Mouse (Mus musculus) gastrocnemius, postnatal 4 days (tissue): ENCODE measurements at regions not wholly inside any gene's neighbourhood (a gene's known extent, or its start where the extent isn't known, plus 50 kb on each side); places are given as distances from the start of the nearest gene placed in this dataset.

Experiments
- DNase-seq, 2 experiments: peaks; one replicate each; pipeline ENCODE4 v3.0.0; 2021 to 2022; ENCODE audit warnings: low spot score in 2 of 2, mixed read lengths in 2 of 2

DNA sequence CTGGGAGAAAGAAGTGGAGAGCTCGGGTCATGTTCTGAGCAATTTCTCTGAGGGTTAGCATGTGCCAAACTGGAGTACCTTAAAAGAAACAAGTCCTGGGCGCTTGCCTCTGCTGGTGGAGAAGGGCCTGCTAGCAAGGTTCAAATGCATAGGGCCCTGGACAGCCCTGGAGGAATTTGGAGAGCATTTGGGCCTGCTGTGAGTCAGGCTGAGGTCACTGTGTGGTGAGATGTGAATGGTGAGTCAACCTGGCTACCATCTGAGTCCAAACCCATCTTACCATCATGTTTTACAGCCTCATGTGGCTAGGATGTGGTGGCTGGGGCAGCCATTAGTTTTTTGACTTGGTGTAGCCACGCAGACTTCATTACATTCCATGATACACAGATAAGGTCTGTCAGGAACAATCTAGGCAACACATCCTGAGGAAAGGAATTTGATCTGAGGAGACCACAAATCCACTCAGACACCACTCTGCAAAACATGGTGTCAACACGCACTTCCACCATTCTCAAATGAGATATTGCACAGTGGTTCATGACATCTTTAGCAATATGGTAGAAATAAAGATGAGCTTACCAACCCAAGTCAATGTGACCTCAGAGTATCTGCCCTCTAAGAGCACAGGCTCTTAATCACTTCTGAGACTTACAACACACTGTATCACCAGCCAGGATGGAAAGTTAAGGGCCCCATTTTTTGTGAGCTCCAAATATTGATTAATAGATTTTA is 83.1 kb downstream of the Thbs2 start:
- DNase-seq: no peak

DNA sequence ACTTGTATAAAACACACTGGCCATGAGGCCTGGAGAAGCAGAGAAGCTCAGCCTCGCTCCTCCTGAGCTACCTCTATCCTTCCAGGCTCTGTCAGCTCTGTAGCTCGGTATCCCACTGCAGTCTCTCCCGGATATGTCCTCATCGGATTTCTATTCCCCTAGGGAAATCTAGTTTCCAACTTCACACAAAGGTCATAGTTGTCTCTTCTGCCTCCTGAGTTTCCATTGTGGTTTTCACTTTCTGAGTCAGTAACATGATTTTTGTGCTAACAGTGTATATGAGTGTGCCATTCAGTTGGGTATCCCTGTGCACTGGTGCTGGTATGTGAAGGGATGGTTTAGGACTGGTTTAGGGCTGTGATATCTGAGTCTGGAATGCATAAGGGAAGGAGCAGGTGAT is 85.2 kb downstream of the Thbs2 start:
- DNase-seq: no peak

DNA sequence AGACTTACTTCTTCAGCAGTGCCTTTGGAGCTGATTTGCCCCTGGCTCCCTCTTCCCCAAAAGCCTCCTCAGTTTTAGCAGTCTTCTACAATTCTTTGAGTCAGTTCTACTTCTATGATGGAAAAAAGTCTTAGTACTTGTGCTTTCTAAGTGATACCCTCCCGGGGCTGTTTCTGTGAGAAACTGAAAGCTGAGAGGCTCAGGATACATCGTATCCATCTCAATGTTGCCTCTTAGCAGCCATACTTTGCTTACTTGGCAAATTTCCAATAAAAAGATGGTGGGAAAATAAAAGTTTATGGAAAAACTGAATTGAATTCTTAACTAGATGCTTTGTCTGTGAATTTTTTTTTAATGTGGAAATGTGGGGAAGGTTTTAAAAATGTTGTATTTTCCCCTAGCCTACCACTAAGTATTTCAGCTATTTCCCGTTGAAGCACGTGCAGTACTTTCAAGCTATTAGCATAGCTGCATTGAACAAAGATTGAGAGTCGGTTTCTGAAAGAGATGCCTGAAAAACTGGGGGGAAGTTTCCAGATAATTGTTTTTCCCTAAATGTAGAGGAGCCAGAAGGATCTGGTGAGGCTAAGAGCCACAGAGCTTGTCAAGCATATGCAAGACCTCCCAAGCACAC is 87.6 kb downstream of the Thbs2 start:
- no peak for DNase-seq

DNA sequence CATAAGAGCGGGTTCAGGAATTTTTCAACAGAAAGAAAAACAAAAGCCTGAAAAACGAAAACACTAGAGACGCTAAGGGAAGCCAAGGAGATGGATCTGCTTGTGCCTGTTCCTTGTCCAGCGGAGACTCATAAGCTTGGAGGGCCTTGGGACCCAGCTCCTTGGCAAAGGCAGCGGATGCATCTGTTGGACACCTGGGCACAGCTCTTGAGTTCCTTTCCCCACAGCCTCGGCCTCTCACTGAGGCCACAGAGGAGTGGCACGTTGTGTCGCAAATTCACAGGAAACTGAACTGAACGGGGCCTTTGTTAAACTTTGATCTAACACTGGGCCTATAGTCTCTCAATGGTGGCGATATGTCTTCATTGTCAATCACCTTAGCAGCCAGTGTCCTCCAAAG is 94.4 kb downstream of the Thbs2 start:
- no peak for DNase-seq

DNA sequence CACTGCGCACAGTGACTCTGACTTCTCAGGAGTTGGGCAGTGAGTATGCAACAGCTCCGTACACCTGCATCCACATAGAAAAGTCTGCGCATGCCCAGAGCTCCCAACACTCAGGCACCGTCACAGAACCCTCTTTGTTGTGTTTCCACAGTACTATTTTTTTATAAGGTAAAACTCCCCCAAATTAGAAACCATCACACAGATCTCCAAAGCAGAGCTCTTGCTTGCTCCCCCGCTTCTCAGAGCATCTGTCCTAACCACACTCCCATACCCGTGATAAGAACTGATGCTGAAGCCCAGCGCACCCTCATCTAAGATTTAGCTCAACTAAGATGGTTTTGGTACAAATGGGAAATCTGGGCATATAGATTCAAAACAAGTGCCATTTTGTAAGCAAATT is 97.6 kb downstream of the Thbs2 start:
- no peak for DNase-seq

DNA sequence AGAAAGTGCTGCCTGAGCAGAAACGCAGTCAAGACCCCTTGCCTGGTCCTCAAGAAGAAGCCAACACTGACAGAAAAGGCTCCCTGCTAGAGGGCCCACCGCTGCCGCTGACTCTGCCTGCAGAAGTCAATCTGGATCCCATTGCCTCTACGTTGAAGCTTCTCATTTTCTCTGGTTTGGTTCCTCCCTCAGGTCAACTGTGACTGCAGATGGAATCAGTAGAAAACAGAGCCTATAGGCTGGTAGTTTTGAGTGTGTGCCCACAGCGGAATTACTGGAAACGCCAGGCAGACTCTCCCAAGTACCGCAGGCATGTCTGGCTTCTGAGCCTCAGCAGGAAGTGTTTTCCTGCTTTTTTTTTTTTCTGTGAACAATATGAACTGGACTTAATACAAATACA is 98.5 kb downstream of the Thbs2 start:
- DNase-seq: no peak

DNA sequence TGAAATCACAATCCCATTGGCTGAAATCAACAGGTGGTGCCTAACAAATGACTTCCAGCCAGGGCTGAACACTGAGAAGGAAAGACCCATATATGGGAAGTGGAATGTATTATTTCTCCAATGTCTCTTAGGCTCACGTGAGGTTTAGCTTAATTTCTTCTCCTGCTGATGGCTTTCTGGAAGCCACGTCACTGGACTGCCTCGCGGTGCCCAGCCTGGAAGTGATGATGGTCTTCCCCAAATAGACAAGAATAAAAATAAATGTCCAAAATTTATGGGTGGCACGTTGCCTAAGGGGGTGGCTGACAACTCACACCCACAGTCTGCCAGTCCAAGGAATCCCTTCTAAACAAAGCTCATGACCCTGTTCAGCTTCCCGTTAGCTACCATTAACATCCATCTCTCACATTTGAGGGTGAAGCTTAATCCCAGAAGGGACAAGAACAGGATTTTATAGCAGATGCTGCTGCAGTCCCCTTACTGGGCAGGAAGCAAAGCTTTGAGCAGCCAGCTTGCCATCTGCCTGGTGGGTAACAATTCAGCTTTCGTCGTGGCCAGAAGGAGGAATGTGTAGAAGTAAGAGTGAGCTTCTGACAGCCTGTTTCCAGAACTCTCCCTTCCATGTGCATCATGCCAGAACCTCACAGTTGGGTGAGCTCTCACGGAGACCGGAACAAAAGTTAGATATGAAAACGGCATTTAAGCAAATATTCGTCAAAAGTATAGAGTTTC is 105.8 kb downstream of the Thbs2 start:
- no peak for DNase-seq

DNA sequence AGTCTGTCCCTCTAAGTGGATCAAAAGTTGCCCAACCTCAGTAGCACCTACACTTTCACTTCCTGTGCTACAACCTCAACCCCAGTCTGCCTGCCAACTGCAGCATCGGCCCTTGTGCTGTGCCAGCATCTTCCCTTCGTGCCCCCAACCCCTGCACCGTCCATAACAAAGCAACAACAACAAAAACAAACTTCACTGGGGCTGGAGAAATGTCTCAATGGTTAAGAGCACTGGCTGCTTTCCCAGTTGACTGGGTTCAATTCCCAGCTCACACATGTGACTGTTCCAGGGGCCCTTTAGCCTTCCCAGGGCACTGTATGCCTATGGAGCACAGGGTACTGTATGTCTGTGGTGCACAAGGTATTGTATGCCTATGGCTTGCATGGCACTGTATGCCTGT is 114.4 kb downstream of the Thbs2 start:
- DNase-seq: no peak

DNA sequence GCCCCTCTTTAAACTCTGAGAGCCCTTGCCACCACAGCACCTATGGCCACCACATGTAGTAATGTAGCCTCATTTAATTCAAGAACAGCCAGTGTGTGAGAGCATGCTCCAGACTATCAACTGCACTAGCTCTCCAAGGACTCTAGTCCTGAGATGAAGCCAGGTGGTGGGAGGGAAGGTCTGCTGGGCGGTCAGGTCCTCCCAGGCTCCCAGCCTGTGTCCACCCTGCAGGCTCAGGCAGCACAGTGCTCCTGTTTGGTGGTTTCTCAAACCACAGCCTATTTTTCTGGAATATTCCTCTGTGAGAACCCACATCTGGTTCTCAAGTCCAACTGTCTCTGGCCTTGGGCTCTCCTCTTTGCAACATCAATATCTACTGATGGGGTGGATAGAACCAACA is 115.3 kb downstream of the Thbs2 start:
- DNase-seq: no peak

DNA sequence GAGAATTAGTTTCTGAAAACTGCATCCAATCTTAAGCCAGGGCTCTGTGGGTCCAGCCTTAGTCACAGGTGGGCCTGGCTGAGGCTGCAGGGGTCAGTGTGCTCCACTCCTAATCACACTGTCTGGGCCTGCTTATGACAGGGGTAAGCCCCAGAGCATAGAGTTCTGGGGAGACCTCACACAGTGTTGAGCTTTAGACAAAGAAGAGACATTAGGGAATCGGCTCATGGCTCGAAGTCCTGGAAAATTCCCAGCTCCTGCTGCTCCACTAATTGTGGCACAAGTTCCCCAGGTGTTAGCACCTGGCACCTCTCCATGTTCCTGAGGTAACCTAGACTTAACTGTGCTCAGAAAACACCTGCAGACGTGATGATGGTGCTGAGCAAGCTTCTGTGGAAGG is 115.8 kb downstream of the Thbs2 start:
- no peak for DNase-seq

DNA sequence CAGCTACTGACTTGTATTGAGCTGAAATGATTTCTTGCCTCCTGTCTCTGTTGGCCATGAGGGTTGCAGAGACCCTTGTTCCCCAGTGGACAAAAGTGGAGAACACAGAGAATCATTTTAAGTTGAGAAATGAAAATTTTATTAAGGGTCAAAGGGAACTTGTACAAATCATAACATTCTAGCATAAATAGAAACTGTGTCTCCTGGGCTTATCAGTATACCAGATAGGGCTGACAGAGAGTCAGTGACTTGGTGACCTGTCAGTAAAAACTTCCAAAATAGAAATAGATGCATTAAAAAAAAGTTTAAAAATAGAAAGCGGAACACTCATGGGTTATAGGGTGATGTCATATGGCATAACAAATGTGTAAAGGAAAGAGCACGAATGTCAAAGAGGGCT is 117.9 kb downstream of the Thbs2 start:
- DNase-seq: no peak

DNA sequence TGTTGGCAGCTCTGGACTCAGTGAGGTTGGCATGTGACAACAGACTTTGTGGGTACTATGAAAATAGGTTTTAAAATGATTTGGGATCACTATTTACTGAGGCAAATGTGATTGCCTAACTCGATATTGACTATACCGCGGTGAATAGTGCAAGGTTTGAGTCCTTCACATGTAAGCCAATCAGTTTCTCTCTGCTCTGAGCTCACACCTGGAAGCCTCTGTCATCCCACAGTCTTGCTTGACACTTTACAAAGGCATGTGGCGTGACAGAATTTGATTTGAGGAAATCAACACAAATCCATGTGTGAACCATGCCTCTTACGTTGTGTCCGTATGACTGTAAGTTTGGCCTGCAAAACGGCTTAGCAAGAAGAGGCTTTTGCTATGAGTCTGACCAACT is 122.9 kb downstream of the Thbs2 start:
- no peak for DNase-seq

DNA sequence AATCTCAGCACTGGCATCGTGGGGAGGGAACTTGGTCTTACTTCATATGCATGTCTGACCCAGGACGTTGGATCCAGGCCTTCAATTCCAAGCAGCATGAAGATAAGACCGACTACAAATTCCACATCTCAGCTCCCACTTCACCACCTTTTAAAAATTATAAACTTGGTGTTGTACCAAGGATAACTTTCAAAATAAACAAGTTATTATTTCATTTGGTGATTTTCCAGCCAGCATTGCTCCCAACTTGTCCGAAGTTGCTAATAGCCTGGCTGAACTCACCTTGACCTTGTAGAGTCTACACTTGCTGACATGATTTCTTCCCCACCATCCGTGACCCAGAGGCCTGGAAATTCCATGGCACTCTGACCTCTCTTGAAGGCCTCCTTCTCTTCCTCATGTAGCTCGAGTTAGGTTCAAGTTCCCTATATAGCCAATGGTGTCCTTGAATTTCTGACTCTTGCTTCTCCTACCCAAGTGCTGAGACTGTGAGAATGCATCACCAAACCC is 123.7 kb downstream of the Thbs2 start:
- DNase-seq: no peak

DNA sequence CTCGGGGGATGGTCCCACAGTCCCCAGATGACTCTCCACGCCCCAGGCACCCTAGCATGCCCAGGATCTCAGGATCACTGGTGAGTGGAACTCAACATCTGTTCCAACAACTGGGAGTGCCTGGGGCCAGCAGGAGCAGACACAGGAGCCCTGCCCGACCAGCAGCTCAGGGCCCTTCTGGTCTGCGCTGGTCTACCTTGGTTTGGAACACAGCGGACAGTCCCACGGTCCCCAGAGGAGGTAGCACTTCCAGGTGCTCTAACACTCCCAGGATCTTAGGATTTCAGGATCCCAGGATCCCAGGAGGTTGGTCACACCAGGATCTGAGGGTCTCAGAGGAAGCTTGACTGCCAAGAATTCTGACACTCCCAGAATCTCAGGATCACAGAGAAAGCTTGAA is 131.8 kb downstream of the Thbs2 start:
- DNase-seq: no peak

DNA sequence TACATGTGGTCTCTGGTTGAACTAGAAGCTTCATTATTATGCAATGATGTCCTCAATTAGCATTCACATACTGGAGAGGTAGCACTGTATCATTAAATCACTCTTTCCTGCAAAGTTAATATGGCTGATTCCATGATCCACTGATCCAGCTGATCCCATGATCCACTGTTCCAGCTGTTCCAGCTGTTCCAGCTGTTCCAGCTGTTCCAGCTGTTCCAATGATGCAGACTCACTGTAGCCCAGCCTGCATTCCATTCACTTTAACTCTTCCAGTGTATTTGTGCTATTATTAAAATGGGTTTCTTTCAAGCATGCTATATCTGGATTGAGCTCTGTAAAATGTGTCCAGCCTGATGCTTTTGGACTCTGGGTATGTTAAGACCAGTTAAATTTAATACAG is 136.8 kb downstream of the Thbs2 start:
- DNase-seq: no peak

DNA sequence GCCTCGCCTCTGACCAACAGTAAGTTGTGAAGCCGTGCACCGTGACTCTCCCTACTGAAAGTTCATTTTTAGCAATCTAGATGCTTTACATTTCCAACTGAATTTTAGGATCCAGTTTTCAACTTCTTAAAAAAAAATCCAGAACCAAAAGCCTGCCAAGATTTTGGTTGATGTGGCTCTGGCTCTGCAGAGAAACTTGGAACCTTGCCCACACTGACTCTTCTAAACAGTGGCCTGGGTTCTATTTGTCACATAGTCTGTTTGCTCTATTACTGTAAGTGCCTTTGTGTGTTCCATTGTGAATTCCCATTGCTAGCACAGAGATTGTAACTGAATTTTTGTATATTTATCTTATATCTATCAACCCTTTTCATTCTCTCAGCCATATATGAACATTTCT is 140.8 kb downstream of the Thbs2 start:
- DNase-seq: no peak

DNA sequence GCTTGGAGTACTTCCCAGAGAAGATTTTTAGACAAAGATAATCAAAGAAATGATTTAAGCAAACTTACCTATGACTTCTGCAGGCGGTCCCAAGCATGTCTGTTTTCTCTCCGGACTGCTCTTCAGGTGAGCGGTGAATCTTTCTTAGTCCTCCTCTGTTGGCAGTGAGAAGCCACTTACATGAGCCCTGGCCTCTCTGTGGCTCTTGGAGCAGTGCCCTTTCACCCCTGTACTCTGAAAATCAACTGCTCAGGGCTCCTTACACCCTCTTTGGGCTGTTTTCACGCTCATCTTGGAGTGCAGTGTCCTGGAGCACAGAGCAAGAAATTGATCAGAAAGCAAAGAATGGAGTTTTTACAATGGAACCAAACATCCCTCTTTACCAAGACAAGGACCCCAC is 142.0 kb downstream of the Thbs2 start:
- DNase-seq: no peak

DNA sequence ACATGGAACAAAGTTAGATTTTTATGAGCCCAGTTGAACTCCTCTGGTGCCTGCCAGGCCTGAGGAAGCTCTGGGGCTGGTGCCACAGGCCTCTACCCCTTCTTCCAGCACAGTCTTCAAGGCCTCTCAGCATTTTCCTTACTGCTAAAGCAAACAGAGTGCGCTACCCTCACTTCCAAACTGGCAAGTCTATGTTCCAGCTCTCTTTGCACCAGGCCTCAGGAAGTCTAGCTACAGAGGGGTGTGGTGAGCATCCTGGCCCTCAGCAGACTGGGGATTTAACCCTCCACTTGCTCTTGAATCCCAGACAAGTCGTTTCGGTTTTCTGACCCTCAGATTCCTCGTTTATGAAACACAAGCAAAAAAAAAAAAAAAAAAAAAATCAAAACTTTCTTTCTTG is 142.4 kb downstream of the Thbs2 start:
- no peak for DNase-seq

DNA sequence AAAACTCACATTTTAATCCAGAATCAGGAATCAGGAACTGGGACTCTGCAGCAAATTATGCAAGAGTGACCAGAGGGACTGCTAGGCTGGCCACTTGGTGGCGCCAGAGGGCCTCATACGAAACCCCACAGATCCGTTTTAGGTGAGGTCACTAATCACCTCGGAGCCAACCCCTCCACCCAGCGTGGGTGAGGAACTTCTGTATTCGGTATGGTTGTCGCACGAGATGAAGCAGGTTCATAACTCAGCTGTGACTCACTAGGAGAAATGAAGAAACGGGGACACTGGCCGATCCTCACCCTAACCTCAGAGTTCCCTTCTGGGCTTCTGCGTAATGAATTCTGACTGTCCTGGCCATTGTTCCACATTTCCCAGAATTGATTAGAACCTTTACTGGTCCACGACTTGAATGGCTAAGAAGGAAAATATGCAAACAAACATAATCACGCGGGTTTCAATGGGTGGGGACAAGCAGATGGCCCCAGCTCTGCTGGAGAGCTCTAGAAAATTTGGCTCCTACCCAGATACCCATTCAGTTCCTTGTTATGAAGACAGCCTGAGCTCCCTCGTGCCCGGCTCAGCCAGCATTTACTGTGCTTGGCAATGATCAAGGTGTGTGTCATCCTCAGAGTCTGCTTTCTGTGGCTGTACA is 148.1 kb downstream of the Thbs2 start:
- peak; percentile 71 to 88 for DNase-seq

DNA sequence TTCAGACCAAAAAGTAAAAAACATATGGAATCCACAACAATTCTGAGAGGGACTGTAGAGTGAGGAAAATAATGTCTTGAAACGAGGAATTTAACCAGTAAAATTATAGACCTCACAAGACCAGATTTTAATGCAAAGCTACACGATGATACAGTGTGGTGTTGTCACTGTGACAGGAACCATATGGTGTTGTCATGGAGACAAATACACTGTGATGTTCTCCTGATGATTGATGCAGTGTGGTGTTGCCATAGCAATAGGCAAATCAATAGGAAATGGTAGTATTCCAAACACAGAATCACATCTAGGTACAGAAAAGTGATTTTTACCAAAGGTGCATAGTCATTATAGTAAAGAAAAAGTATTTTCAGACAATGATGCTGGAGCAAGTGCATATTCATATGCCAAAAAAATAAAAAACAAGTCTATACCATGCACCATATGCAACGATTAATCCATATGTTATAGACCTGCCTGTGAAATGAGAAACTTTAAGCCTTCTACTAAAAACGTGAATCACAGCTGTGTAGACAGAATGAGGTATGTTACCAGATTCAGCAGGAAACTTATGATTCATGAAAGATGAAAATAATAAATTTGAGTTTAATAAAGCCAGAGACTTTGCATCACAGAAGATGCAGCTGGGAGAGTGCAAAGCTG is 149.6 kb downstream of the Thbs2 start:
- DNase-seq: no peak

DNA sequence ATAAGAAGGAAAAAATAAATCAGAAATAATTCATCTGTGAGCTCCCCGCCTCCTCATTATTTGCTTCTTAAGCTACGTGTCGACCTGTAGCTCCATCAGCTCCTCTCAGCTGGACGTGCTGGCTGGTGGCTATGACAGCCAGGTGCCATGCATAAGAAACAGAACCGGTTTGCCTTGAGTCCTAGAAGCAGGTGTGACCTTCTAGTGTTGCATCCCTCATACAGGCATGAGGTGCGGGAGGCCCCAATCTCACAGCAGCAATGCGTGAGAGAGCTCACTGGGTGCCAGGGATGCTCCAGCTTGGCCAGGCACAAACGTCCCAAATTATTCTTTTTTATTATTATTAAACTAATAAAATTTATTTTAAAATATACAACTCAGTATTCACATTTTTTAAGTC is 153.0 kb downstream of the Thbs2 start:
- DNase-seq: no peak
